Mouse (Mus musculus) cortical plate, adult 2 months (tissue): ENCODE measurements at regions not wholly inside any gene's neighbourhood (a gene's known extent, or its start where the extent isn't known, plus 50 kb on each side); places are given as distances from the start of the nearest gene placed in this dataset.
"Not testable (repeated sequence)": the region's sequence is repeated elsewhere in the genome, so short reads cannot be mapped to it uniquely, and the experiment has no call there.

ENCODE experiments used
- H3K27ac ChIP-seq: fragments of 200-500 bp; 2 replicates; pipeline ENCODE4 v1.5.1; 2012; ENCODE audit warnings: low read length, control low read depth, inconsistent platforms; ENCODE audit not compliant: insufficient read depth
- H3K4me1 ChIP-seq: fragments of 200-500 bp; 2 replicates; pipeline ENCODE4 v1.6.1; 2011; ENCODE audit warnings: low read length; ENCODE audit not compliant: control insufficient read depth, insufficient read depth
- H3K4me3 ChIP-seq: fragments of 200-500 bp; 2 replicates; pipeline ENCODE4 v1.5.1; 2011; ENCODE audit warnings: mild to moderate bottlenecking, low read length, control low read depth; ENCODE audit not compliant: insufficient read depth
- CTCF ChIP-seq: fragments of 200-500 bp; IDR thresholded peaks from 2 replicates; pipeline ENCODE4 v1.5.1; 2011; ENCODE audit warnings: mild to moderate bottlenecking, control low read depth, low read length; ENCODE audit not compliant: insufficient read depth; ENCODE audit errors: extremely low read depth
- POLR2A ChIP-seq: fragments of 200-500 bp; IDR thresholded peaks from 2 replicates; pipeline ENCODE4 v1.6.1; 2011; ENCODE audit warnings: mild to moderate bottlenecking, low read length, control low read depth; ENCODE audit not compliant: insufficient read depth; ENCODE audit errors: extremely low read depth

DNA sequence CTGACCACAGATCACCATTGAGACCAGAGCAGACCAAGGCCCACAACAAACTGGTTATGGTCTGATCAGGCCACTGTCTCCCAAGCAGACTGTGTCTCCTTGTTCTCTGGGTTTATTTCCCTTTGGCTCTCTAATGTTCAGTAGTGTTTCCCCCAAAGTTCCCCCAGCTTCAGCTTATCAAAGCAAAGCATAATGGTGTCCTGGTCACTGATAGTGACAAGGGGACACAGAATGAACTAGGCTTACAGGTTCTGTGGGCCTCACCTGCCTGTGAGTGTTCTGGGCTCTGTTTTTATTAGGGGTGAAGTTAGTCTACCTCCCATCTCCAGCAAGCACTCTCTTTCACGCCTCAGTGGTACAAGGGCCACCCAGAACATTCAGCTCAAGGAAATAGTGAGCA is 92.7 kb downstream of the Cd24a start:
- H3K4me1 ChIP-seq = no peaks in the 10 kb centered on the region; the same call in 1 of the 2 replicates

DNA sequence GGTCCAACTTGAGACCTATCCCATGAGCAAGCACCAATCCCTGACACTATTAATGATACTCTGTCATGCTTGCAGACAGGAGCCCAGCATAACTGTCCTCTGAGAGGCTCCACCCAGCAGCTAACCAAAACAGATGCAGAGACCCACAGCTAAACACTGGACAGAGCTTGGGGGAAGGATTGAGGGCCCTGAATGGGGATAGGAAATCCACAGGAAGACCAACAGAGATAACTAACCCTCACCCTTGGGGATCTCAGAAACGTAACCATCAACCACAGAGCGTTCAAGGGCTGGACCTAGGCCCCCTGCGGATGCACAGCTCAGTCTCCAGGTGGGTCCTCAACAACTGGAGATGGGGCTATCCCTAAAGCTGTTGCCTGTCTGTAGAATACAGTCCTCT is 93.7 kb downstream of the Cd24a start:
- no peak overlapping the region for H3K27ac ChIP-seq
- no peak for TF ChIP-seq POLR2A
- no peak for TF ChIP-seq CTCF
- no peak overlapping the region for H3K4me3 ChIP-seq
- H3K4me1 ChIP-seq = no peaks in the 10 kb centered on the region; the same call in 1 of the 2 replicates

More for the DNA sequence above, 92.7 kb downstream of the Cd24a start:
- TF ChIP-seq CTCF = no peak
- TF ChIP-seq POLR2A = no peak
- H3K4me3 ChIP-seq = no peak overlapping the region
- no peak overlapping the region for H3K27ac ChIP-seq

DNA sequence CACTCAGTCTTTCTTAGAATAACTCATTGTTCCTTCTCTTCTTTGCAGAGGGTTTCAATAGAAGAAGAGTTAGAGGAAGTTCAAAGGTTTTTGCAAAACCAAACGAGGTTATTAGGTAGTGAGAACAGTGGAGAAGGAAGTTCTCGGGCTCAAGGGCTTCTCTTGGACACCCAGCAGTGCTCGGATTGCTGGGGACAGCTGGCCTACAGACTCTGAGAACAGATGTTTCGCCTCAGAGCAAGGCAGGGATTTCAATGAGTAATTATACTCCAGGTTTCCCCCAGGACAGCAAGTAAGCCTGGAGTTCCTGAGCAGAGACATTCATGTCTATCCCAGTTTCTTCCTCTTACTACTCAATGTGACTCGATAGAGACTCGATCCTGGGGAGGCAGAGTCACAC is 94.4 kb downstream of the Cd24a start:
- no peak overlapping the region for H3K27ac ChIP-seq
- no peak overlapping the region for H3K4me3 ChIP-seq
- TF ChIP-seq CTCF = no peak
- no peak for TF ChIP-seq POLR2A
- H3K4me1 ChIP-seq = no peaks in the 10 kb centered on the region; the same call in 1 of the 2 replicates

DNA sequence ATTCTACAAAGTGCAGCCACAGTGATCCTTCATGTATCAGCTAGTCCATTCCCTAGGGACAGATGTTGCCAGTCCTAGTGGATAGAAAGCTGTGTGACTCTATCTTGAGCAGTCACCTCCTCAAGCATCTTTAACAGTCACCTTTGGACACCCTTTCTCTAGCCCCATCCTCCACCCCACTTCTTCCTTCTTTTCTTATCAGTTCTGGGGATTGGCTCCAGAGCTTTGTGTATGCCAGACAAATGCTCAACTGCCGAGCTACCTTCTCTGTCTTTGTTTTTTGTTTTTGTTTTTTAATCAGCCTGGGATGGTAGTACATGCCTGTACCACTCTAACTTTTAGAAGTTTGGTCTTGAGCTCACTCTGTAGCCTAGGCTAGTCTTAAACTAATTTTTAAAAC is 96.7 kb downstream of the Cd24a start:
- Histone ChIP-seq H3K4me3 (no peak overlapping the region), H3K27ac (no peak overlapping the region), H3K4me1 (no peaks in the 10 kb centered on the region)
- TF ChIP-seq CTCF = no peak
- no peak for TF ChIP-seq POLR2A

DNA sequence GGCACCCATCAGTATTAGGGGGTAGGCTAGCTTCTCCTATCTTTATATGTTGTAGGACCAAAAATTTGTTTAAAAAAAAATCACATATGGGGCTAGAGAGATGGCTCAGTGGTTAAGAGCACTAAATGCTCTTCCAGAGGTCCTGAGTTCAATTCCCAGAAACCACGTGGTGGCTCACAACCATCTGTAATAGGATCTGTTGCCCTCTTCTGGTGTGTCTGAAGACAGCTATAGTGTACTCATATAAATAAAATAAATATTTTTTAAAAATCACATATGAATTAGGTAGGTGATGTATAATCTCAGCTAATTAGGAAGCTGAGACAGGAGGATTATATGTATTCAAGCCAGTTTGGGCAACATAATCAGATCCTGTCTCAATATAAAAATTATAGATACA is 97.4 kb downstream of the Cd24a start:
- H3K27ac ChIP-seq, H3K4me1 ChIP-seq, H3K4me3 ChIP-seq: not testable (repeated sequence)

DNA sequence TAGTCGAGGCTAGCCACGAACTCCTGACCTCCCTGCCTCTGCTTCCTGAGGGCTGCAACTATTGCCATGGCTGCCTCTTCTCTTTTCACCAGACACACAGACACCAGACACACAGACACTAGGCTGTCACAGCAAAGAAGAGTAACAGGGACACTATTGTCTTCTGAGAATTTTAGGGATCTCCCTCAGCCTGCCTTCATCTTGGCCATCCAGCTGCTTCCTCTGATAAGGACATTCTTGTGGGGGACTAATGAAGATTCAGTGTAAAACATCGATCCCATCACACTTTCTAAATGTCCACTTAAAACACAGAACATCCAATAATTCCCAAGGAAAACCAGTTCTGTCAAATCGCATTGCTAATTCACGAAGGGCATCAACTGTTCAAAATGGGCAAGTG is 98.2 kb downstream of the Cd24a start:
- no peaks in the 10 kb centered on the region for H3K4me1 ChIP-seq
- TF ChIP-seq CTCF = no peak
- no peak for TF ChIP-seq POLR2A
- H3K27ac ChIP-seq = no peak overlapping the region

DNA sequence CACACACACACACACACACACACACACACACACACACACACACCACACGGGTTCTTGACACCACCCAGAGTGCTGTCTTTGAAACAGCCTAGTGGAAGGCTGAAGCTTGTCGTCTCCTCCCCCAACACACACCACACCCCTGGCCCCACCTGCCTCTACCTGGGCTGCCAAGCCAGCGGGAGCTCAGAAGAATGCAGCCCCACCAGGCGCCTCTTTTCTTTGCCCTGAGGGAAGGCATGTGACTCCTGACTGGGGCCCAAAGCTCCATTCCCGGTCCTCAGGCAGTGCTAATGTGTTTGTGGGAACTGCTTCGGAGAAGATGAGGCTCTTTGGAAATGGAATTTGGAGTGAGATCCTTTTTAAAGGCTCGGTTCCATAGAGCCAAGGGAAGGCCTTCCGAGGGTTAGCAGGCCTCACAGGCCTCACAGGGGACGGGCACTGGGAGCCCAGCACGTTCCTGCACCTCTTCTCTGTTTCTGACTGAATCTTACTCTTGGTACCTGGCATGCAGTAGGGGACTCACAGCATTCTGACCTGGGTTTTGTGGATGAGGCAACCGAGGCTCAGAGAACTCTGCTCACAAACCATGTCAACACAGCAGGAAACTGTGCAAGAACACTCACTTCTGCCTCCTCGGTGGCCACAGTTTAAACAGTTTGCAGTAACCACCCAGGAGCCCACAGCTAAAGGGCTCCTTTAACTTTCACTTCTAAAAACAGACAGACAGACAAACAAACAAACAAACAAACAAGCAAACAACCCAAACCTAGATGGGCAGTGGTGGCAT is 106.4 kb downstream of the Cd24a start:
- H3K4me1 ChIP-seq = no peaks in the 10 kb centered on the region; the same call in 1 of the 2 replicates
- no peak overlapping the region for H3K4me3 ChIP-seq
- H3K27ac ChIP-seq = no peak overlapping the region
- TF ChIP-seq POLR2A (no peak), CTCF (no peak)

More for the DNA sequence above, 98.2 kb downstream of the Cd24a start:
- no peak overlapping the region for H3K4me3 ChIP-seq

DNA sequence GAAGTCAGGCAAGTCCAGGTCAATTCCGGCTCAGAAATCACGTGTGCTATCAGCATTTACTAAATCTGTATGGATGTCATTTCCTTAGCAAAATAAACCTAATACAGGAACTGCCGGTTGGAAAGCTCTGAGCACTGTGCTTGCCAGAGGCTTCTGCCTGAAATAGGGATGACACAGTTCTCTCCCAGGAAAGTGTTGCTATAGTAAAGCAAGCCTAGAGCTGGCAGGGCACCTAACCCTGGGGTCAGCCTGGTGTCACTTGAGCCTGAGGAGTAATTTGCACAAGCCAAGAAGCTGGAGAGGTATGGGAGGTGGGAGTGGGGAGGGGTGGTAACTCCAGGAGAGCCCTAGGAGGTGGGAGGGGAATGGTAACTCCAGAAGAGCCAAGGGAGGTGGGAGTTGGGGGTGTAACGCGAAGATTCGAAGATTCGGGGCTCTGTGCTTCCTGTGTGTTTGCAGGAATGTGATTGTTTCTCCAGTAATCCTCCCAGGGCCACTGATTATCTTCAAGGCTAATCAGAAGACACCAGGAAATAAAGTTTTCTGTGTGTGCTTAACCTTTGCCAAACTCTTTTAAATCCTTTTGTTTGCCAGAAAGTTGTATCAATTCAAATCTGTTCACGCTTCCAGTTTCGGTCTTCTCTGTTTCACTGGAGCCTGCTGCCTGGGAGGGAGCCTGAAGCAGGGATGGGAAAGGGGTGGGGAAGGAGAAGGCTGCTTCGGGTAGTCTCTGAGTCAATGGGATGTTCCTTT is 111.3 kb downstream of the Cd24a start:
- no peak for TF ChIP-seq POLR2A
- no peak for TF ChIP-seq CTCF
- Histone ChIP-seq H3K27ac (no peak overlapping the region), H3K4me1 (no peaks in the 10 kb centered on the region; the same call in 1 of the 2 replicates), H3K4me3 (no peak overlapping the region)

DNA sequence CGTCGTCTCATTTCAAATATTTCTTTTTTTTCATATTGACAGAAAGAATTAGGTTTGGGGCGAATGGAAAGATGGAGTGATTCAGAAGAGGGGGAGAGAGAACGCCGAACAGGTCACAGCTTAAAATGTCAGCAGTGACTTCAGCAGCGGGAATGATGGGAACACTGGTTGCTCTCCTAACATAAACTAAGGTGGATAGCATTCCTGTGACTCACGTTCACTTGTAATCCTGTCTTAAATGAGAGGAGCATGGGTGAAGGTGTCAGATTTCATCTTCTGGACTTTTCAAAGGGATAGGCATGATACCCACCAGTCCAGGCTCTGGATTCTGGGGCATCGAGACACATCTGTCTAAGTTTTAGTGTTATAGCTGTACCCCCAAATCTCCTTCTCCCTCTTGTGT is 111.8 kb downstream of the Cd24a start:
- TF ChIP-seq CTCF (no peak), POLR2A (no peak)

DNA sequence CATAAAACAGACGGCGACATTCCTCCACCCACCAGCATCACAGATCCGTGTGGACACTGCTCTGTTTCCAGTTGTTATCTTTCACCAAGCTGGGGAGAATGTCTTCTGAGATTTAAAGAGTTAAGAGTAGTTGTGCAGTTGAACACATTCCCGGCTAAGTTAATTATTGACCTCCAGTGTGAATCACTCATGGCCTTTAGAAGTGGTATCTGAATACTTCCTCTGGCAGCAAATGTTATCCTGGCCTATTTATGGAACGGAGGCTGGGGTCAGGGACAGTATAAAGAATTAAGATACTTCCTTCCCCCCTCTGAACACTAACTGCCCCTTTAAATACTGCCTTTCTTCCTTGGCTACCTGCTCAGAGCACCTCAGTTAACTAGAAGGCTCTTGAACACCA is 115.9 kb downstream of the Cd24a start:
- TF ChIP-seq CTCF (no peak), POLR2A (no peak)
- no peaks in the 10 kb centered on the region; the same call in 1 of the 2 replicates for H3K4me1 ChIP-seq

More for the DNA sequence above, 111.8 kb downstream of the Cd24a start:
- no peaks in the 10 kb centered on the region; the same call in 1 of the 2 replicates for H3K4me1 ChIP-seq
- H3K4me3 ChIP-seq = no peak overlapping the region
- no peak overlapping the region for H3K27ac ChIP-seq

More for the DNA sequence above, 115.9 kb downstream of the Cd24a start:
- Histone ChIP-seq H3K27ac (no peak overlapping the region), H3K4me3 (no peak overlapping the region)
